Mouse (Mus musculus) brain, embryonic 14.5 days (tissue): ENCODE measurements around the gene Iqck.

Experiments
- CTCF ChIP-seq: fragments of 200-500 bp; IDR thresholded peaks from 2 replicates; pipeline ENCODE4 v1.5.1; 2012; ENCODE audit warnings: inconsistent platforms, mild to moderate bottlenecking, moderate library complexity, borderline replicate concordance; ENCODE audit not compliant: insufficient read depth, insufficient read length; ENCODE audit errors: extremely low read depth
- POLR2A ChIP-seq: fragments of 200-500 bp; IDR thresholded peaks from 2 replicates; pipeline ENCODE4 v1.6.1; 2012; ENCODE audit warnings: mild to moderate bottlenecking, inconsistent platforms, borderline replicate concordance; ENCODE audit not compliant: poor library complexity, insufficient read depth, insufficient read length, severe bottlenecking; ENCODE audit errors: extremely low read depth

DNA sequence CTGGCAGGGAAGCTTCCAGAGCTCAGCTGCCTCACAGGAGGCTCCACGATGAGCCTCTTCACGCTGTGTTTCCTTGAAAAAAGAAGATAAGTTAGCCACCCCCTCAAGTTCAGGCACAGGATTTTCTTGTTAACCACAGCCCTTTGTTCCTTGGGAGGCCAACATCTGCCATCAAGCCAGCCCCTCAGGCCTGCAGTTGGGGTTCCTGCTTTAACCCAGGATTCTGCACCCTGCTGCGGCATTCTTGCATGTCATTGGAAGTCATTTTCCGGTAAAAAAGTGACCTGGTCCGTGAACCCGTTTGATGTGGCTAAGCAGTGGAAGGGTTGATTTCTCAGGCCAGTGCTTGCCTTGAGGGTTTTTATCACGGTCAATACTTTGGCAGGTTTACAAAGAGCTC lies 31.1 kb upstream of the Iqck start:
- TF ChIP-seq POLR2A (no peak), CTCF (no peak)
